Mouse (Mus musculus): ENCODE results near the gene Tmem79. TPM values are rescaled to one million over a fixed set of nuclear protein-coding genes. Genes with fewer than 3 reads are reported as not detected.
A peak's percentile ranks its signal among the peaks of the same experiment; 100 is the strongest.
"Not testable (repeated sequence)": the region's sequence is repeated elsewhere in the genome, so short reads cannot be mapped to it uniquely, and the experiment has no call there.

Tmem79 gene
- total RNA-seq, 4 experiments from 2014 or later = 1.3 to 2.7 (median 1.7) TPM

GRCm38 (mm10) chr3:88354396-88355165, 18.6 kb upstream of the Tmem79 start:
- DNase-seq (ENCODE audit: low spot score in 2 of 2) = no peak

- DNase-seq (ENCODE audit: low spot score in 2 of 2) = no peak
Observed at GRCm38 (mm10) chr3:88352907-88353306, 17.0 kb upstream of the Tmem79 start.

- no peak for DNase-seq (ENCODE audit: low spot score in 2 of 2)
Observed at GRCm38 (mm10) chr3:88350732-88351131, 14.8 kb upstream of the Tmem79 start.

- DNase-seq (ENCODE audit: low spot score in 2 of 2) = no peak
Observed at GRCm38 (mm10) chr3:88339006-88339405, 3.1 kb upstream of the Tmem79 start.

GRCm38 (mm10) chr3:88338316-88338715, 2.4 kb upstream of the Tmem79 start:
- DNase-seq (ENCODE audit: low spot score in 2 of 2) = no peak

- DNase-seq (ENCODE audit: low spot score in 2 of 2) = no peak
Observed at GRCm38 (mm10) chr3:88337367-88338020, 1.5 kb upstream of the Tmem79 start.

- no peak for DNase-seq (ENCODE audit: low spot score in 2 of 2)
Observed at GRCm38 (mm10) chr3:88335436-88336053, 403 bp downstream of the Tmem79 start.

GRCm38 (mm10) chr3:88334902-88335435, 979 bp downstream of the Tmem79 start:
- DNase-seq (ENCODE audit: low spot score in 2 of 2) = no peak

- no peak for DNase-seq (ENCODE audit: low spot score in 2 of 2)
Observed at GRCm38 (mm10) chr3:88334029-88334658, 1.8 kb downstream of the Tmem79 start.

GRCm38 (mm10) chr3:88331282-88331681, 4.7 kb downstream of the Tmem79 start:
- no peak for DNase-seq (ENCODE audit: low spot score in 2 of 2)

- no peak for DNase-seq (ENCODE audit: low spot score in 2 of 2)
Observed at GRCm38 (mm10) chr3:88328956-88329355, 7.0 kb downstream of the Tmem79 start.

GRCm38 (mm10) chr3:88324951-88325405, 11.0 kb downstream of the Tmem79 start, which contains the start of gene Glmp:
TSS of gene Glmp (plus strand) at chr3:88325023.
- peak; percentile 44 to 53 for DNase-seq (ENCODE audit: low spot score in 2 of 2)

- DNase-seq (ENCODE audit: low spot score in 2 of 2) = no peak
Observed at GRCm38 (mm10) chr3:88299172-88299571, 36.8 kb downstream of the Tmem79 start.

- peak; percentile 41 to 46 for DNase-seq (ENCODE audit: low spot score in 2 of 2)
Observed at GRCm38 (mm10) chr3:88297321-88297851, 38.6 kb downstream of the Tmem79 start.

- peak; percentile 95 to 98 for DNase-seq (ENCODE audit: low spot score in 2 of 2)
Observed at GRCm38 (mm10) chr3:88296561-88297318, 39.2 kb downstream of the Tmem79 start, which contains the start of the genes Tsacc and Cct3. TSS of gene Tsacc (minus strand) at chr3:88296999. TSS of gene Cct3 (plus strand) at chr3:88297116.

GRCm38 (mm10) chr3:88296110-88296560, 39.8 kb downstream of the Tmem79 start:
- no peak for DNase-seq (ENCODE audit: low spot score in 2 of 2)

- DNase-seq (ENCODE audit: low spot score in 2 of 2) = not testable (repeated sequence)
Observed at GRCm38 (mm10) chr3:88295272-88295671, 40.7 kb downstream of the Tmem79 start.

GRCm38 (mm10) chr3:88291970-88292369, 44.0 kb downstream of the Tmem79 start:
- DNase-seq (ENCODE audit: low spot score in 2 of 2) = no peak

GRCm38 (mm10) chr3:88288133-88288713, 47.7 kb downstream of the Tmem79 start:
- not testable (repeated sequence) for DNase-seq (ENCODE audit: low spot score in 2 of 2)

- no peak for DNase-seq (ENCODE audit: low spot score in 2 of 2)
Observed at GRCm38 (mm10) chr3:88287110-88287509, 48.8 kb downstream of the Tmem79 start, which contains the start of gene Gm38392. TSS of gene Gm38392 (minus strand) at chr3:88287210.

Measured in layer of hippocampus, adult 8-10 months (tissue).